Mouse (Mus musculus): ENCODE measurements around the gene Cx3cr1. TPM values are rescaled to one million over a fixed set of nuclear protein-coding genes. Genes with fewer than 3 reads are reported as not detected.

Cx3cr1 gene
- polyA plus RNA-seq, 1 experiment, result 9.0 TPM

- Histone ChIP-seq H3K4me1 (ENCODE audit: control insufficient read depth, insufficient read depth, low read length) (peaks cover 49% of the 10 kb centered on the region), H3K4me3 (replicated peaks; ENCODE audit: insufficient read depth, low read depth, low read length) (no peak overlapping the region), H3K27me3 (ENCODE audit: control insufficient read depth, insufficient read depth, low read length) (no peaks in the 10 kb centered on the region), H3K27ac (ENCODE audit: insufficient read depth, low read length) (peak overlapping the region; percentile 12; the same call in 1 of the 2 replicates)
- 54% methylated on average over 7 of the region's 7 CpGs for WGBS
- peak; percentile 87 to 88 for DNase-seq
- TF ChIP-seq POLR2A (IDR thresholded peaks at IDR 0.05; ENCODE audit: borderline replicate concordance, insufficient read depth, low read length), result no peak
- TF ChIP-seq CTCF (IDR thresholded peaks at IDR 0.05; ENCODE audit: borderline replicate concordance, insufficient read depth, low read depth, low read length), result 0 out of 2 replicates have a peak, but pooled peaks have one; percentile 6
These were observed 98.7 kb downstream of the Cx3cr1 start for GRCm38 (mm10) chr9:119970763-119971656.

GRCm38 (mm10) chr9:119970221-119970620 lies 99.5 kb downstream of the Cx3cr1 start:
- peak overlapping the region; percentile 12; the same call in 1 of the 2 replicates for H3K27ac ChIP-seq (ENCODE audit: insufficient read depth, low read length)
- WGBS, result 20% methylated on average over 6 of the region's 6 CpGs

GRCm38 (mm10) chr9:119969811-119970210 lies 99.9 kb downstream of the Cx3cr1 start:
- TF ChIP-seq POLR2A (IDR thresholded peaks at IDR 0.05; ENCODE audit: borderline replicate concordance, insufficient read depth, low read length) (no peak), CTCF (IDR thresholded peaks at IDR 0.05; ENCODE audit: borderline replicate concordance, insufficient read depth, low read depth, low read length) (no peak)
- Histone ChIP-seq H3K4me3 (replicated peaks; ENCODE audit: insufficient read depth, low read depth, low read length) (no peak overlapping the region), H3K27me3 (ENCODE audit: control insufficient read depth, insufficient read depth, low read length) (no peaks in the 10 kb centered on the region), H3K4me1 (ENCODE audit: control insufficient read depth, insufficient read depth, low read length) (peaks cover 49% of the 10 kb centered on the region), H3K27ac (ENCODE audit: insufficient read depth, low read length) (no peak overlapping the region)
- 84% methylated on average over 7 of the region's 7 CpGs for WGBS
- DNase-seq, result no peak

More at GRCm38 (mm10) chr9:119970221-119970620, 99.5 kb downstream of the Cx3cr1 start:
- Histone ChIP-seq H3K4me1 (ENCODE audit: control insufficient read depth, insufficient read depth, low read length) (peaks cover 49% of the 10 kb centered on the region), H3K4me3 (replicated peaks; ENCODE audit: insufficient read depth, low read depth, low read length) (no peak overlapping the region), H3K27me3 (ENCODE audit: control insufficient read depth, insufficient read depth, low read length) (no peaks in the 10 kb centered on the region)
- peak; percentile 71 to 80 for DNase-seq
- TF ChIP-seq CTCF (IDR thresholded peaks at IDR 0.05; ENCODE audit: borderline replicate concordance, insufficient read depth, low read depth, low read length) (peak; percentile 32; the same call in 1 of the 2 replicates), POLR2A (IDR thresholded peaks at IDR 0.05; ENCODE audit: borderline replicate concordance, insufficient read depth, low read length) (no peak)

- H3K27me3 ChIP-seq (ENCODE audit: control insufficient read depth, insufficient read depth, low read length), result no peaks in the 10 kb centered on the region
- no peak for TF ChIP-seq POLR2A (IDR thresholded peaks at IDR 0.05; ENCODE audit: borderline replicate concordance, insufficient read depth, low read length)
- TF ChIP-seq CTCF (IDR thresholded peaks at IDR 0.05; ENCODE audit: borderline replicate concordance, insufficient read depth, low read depth, low read length), result no peak
- 55% methylated on average over 26 of the region's 26 CpGs for WGBS
- peaks cover 23% of the 10 kb centered on the region for H3K4me1 ChIP-seq (ENCODE audit: control insufficient read depth, insufficient read depth, low read length)
- H3K4me3 ChIP-seq (replicated peaks; ENCODE audit: insufficient read depth, low read depth, low read length), result no peak overlapping the region
- no peak for DNase-seq
- H3K27ac ChIP-seq (ENCODE audit: insufficient read depth, low read length), result no peak overlapping the region
These were observed 103.3 kb downstream of the Cx3cr1 start for GRCm38 (mm10) chr9:119966221-119966910.

GRCm38 (mm10) chr9:119965186-119965585 lies 104.5 kb downstream of the Cx3cr1 start:
- Histone ChIP-seq H3K27ac (ENCODE audit: insufficient read depth, low read length) (no peak overlapping the region), H3K4me3 (replicated peaks; ENCODE audit: insufficient read depth, low read depth, low read length) (no peak overlapping the region), H3K27me3 (ENCODE audit: control insufficient read depth, insufficient read depth, low read length) (no peaks in the 10 kb centered on the region), H3K4me1 (ENCODE audit: control insufficient read depth, insufficient read depth, low read length) (peaks cover 12% of the 10 kb centered on the region)
- TF ChIP-seq POLR2A (IDR thresholded peaks at IDR 0.05; ENCODE audit: borderline replicate concordance, insufficient read depth, low read length) (no peak), CTCF (IDR thresholded peaks at IDR 0.05; ENCODE audit: borderline replicate concordance, insufficient read depth, low read depth, low read length) (no peak)
- 70% methylated on average over 3 of the region's 3 CpGs for WGBS
- no peak for DNase-seq

- peaks cover 3% of the 10 kb centered on the region; the same call in 1 of the 2 replicates for H3K4me1 ChIP-seq (ENCODE audit: control insufficient read depth, insufficient read depth, low read length)
- no peaks in the 10 kb centered on the region for H3K27me3 ChIP-seq (ENCODE audit: control insufficient read depth, insufficient read depth, low read length)
- 80% methylated on average over 3 of the region's 3 CpGs for WGBS
- no peak overlapping the region for H3K27ac ChIP-seq (ENCODE audit: insufficient read depth, low read length)
- no peak for DNase-seq
- no peak overlapping the region for H3K4me3 ChIP-seq (replicated peaks; ENCODE audit: insufficient read depth, low read depth, low read length)
- TF ChIP-seq POLR2A (IDR thresholded peaks at IDR 0.05; ENCODE audit: borderline replicate concordance, insufficient read depth, low read length) (no peak), CTCF (IDR thresholded peaks at IDR 0.05; ENCODE audit: borderline replicate concordance, insufficient read depth, low read depth, low read length) (no peak)
These were observed 105.5 kb downstream of the Cx3cr1 start for GRCm38 (mm10) chr9:119964206-119964605.

- WGBS, result 32% methylated on average over 21 of the region's 21 CpGs
- DNase-seq, result peak; percentile 51 to 70
- peak; percentile 72 for TF ChIP-seq CTCF (IDR thresholded peaks at IDR 0.05; ENCODE audit: borderline replicate concordance, insufficient read depth, low read depth, low read length)
- no peak for TF ChIP-seq POLR2A (IDR thresholded peaks at IDR 0.05; ENCODE audit: borderline replicate concordance, insufficient read depth, low read length)
These were observed 106.6 kb downstream of the Cx3cr1 start for GRCm38 (mm10) chr9:119962987-119963667.

More at GRCm38 (mm10) chr9:119962987-119963667, 106.6 kb downstream of the Cx3cr1 start:
- H3K27me3 ChIP-seq (ENCODE audit: control insufficient read depth, insufficient read depth, low read length), result no peaks in the 10 kb centered on the region
- H3K27ac ChIP-seq (ENCODE audit: insufficient read depth, low read length), result no peak overlapping the region
- H3K4me1 ChIP-seq (ENCODE audit: control insufficient read depth, insufficient read depth, low read length), result no peaks in the 10 kb centered on the region
- H3K4me3 ChIP-seq (replicated peaks; ENCODE audit: insufficient read depth, low read depth, low read length), result no peak overlapping the region
